Mouse (Mus musculus) heart, adult 2 months (tissue): ENCODE results near the gene Cdh18. TPM values are rescaled to one million over a fixed set of nuclear protein-coding genes. Genes with fewer than 3 reads are reported as not detected.

Experiments
- DNase-seq, 2 experiments: peaks; one replicate each; pipeline ENCODE4 v3.0.0; 2021
- H3K27ac ChIP-seq: fragments of 200-600 bp; 2 replicates; pipeline ENCODE4 v1.8.1; 2022
- H3K27me3 ChIP-seq: fragments of 200-500 bp; 2 replicates; pipeline ENCODE4 v1.6.1; 2012; ENCODE audit warnings: mild to moderate bottlenecking, low read length, inconsistent platforms, mixed read lengths; ENCODE audit not compliant: control insufficient read depth, insufficient read depth
- H3K36me3 ChIP-seq: fragments of 200-500 bp; 2 replicates; pipeline ENCODE4 v1.6.1; 2012; ENCODE audit warnings: low read length, inconsistent platforms; ENCODE audit not compliant: control insufficient read depth, insufficient read depth
- H3K4me1 ChIP-seq: fragments of 200-500 bp; 2 replicates; pipeline ENCODE4 v1.6.1; 2011; ENCODE audit warnings: low read length; ENCODE audit not compliant: control insufficient read depth, insufficient read depth
- H3K4me3 ChIP-seq: fragments of 200-600 bp; 2 replicates; pipeline ENCODE4 v1.8.1; 2022
- H3K79me2 ChIP-seq: fragments of 200-500 bp; replicated peaks from 2 replicates; pipeline ENCODE4 v1.6.1; 2012; ENCODE audit warnings: mild to moderate bottlenecking, inconsistent platforms, low read length, moderate library complexity, mixed read lengths; ENCODE audit not compliant: control insufficient read depth, insufficient read depth
- H3K9ac ChIP-seq: fragments of 200-500 bp; 2 replicates; pipeline ENCODE4 v1.6.1; 2012; ENCODE audit warnings: low read depth, mild to moderate bottlenecking, control low read depth, inconsistent platforms, low read length, mixed read lengths
- CTCF ChIP-seq: fragments of 200-600 bp; IDR thresholded peaks from 2 replicates; pipeline ENCODE4 v1.8.1; 2022; ENCODE audit warnings: antibody characterized with exemption, mild to moderate bottlenecking, moderate library complexity
- EP300 ChIP-seq: fragments of 200-500 bp; IDR thresholded peaks from 2 replicates; pipeline ENCODE4 v1.6.1; 2011; ENCODE audit warnings: low read depth, low read length, control low read depth; ENCODE audit not compliant: insufficient read depth
- POLR2A ChIP-seq: fragments of 200-500 bp; IDR thresholded peaks from 2 replicates; pipeline ENCODE4 v1.6.1; 2011; ENCODE audit warnings: mild to moderate bottlenecking, low read depth, low read length, control low read depth; ENCODE audit not compliant: insufficient read depth
- WGBS: fragments of 180-500 bp; shearing (Covaris S2); methylation state at CpG from one replicate; pipeline ENCODE4 v1.1.7; 2018; 5-methylcytosine and 5-hydroxymethylcytosine counted together
- intact Hi-C: fragments of 180-260 bp; cut with DNase I; formaldehyde crosslinking; loops from one replicate; pipeline ENCODE4 v1.15.1; 2025
- long read RNA-seq: library from polyadenylated mRNA; stranded (forward); transcript quantifications from one replicate; pipeline ENCODE4 v2.0.0, GENCODE M21; 2021
- polyA plus RNA-seq: library from polyadenylated mRNA; depleted of rRNA; stranded (reverse); fragments of >200 nt; gene quantifications from 2 replicates; pipeline ENCODE4 v1.2.3, GENCODE M21; 2012; rRNA removed
- total RNA-seq, 2 experiments: library from RNA; stranded (reverse); gene quantifications; 2 replicates each; pipeline ENCODE4 v1.2.3; 2021

The Cdh18 gene
- total RNA-seq (not detected), polyA plus RNA-seq (0.04 TPM in 1 of 2 replicates, not detected in the other)
- long read RNA-seq = 0 reads

GRCm38 (mm10) chr15:22548711-22549271 is at the start of gene Cdh18:
Cdh18 (plus strand) TSS chr15:22549022.
- no peak within 1 kb of the TSS for H3K9ac ChIP-seq
- no peaks in the 10 kb centered on the region for H3K79me2 ChIP-seq
- H3K4me1 ChIP-seq = no peaks in the 10 kb centered on the region
- no peaks in the 10 kb centered on the region for H3K27me3 ChIP-seq
- no peaks in the 10 kb centered on the region for H3K36me3 ChIP-seq
- TF ChIP-seq CTCF = no peak
- intact Hi-C loops = no loop called here
- 46% methylated on average over 5 of the region's 5 CpGs for WGBS
- H3K27ac ChIP-seq = no peak within 1 kb of the TSS
- DNase-seq = no peak
- H3K4me3 ChIP-seq = no peak within 1 kb of the TSS

- no peak overlapping the region for H3K4me3 ChIP-seq
- no peaks in the 10 kb centered on the region for H3K79me2 ChIP-seq
- H3K4me1 ChIP-seq = no peaks in the 10 kb centered on the region
- no peaks in the 10 kb centered on the region for H3K36me3 ChIP-seq
- intact Hi-C loops = no loop called here
- no peak overlapping the region for H3K27ac ChIP-seq
- no peak for DNase-seq
- H3K27me3 ChIP-seq = no peaks in the 10 kb centered on the region
- no peak overlapping the region for H3K9ac ChIP-seq
- TF ChIP-seq CTCF (no peak), EP300 (no peak), POLR2A (no peak)
Measured at GRCm38 (mm10) chr15:22511271-22511670, 37.6 kb upstream of the Cdh18 start.

- no peak for DNase-seq
- no peaks in the 10 kb centered on the region for H3K27me3 ChIP-seq
- TF ChIP-seq EP300 (no peak), CTCF (no peak), POLR2A (no peak)
- WGBS = 48% methylated on average over 2 of the region's 2 CpGs
- no peaks in the 10 kb centered on the region for H3K79me2 ChIP-seq
- no peaks in the 10 kb centered on the region for H3K4me1 ChIP-seq
- no peak overlapping the region for H3K4me3 ChIP-seq
- intact Hi-C loops = no loop called here
- no peak overlapping the region for H3K9ac ChIP-seq
- H3K36me3 ChIP-seq = no peaks in the 10 kb centered on the region
- H3K27ac ChIP-seq = no peak overlapping the region
Measured at GRCm38 (mm10) chr15:22535828-22536227, 13.0 kb upstream of the Cdh18 start.

DNA sequence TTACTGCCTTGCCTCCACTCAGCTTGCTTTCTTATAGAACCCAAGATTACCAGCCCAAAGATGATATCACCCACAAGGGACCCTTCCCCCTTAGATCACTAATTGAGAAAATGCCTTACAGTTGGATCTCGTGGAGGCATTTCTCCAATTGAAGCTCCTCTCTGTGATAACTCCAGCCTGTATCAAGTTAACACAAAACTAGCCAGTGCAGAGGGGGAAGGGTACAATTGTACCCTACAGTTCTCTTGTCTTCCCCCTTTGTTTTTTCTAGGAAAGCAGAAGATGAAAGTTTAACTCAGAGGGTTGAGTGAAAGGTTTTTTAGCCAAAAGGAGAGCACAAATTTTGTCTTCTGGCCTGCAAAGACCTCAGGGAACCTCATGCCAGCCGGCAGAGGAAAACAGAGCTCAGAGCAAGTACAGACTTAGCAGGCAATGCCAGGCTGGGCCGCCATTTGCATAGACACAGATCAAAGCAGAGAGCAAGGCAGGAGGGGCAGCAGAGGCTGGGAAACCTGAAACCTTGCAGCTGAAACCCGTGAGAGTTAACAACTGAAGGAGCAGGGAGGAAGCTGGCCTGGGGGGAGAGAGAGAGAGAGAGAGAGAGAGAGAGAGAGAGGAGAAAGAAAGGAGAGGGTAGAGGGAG is 29.3 kb downstream of the Cdh18 start:
- no peak overlapping the region for H3K4me3 ChIP-seq
- WGBS = 11% methylated on average over 4 of the region's 4 CpGs
- no peak overlapping the region for H3K9ac ChIP-seq
- H3K36me3 ChIP-seq = no peaks in the 10 kb centered on the region
- intact Hi-C loops = no loop called here
- H3K27ac ChIP-seq = no peak overlapping the region
- no peaks in the 10 kb centered on the region for H3K4me1 ChIP-seq
- no peaks in the 10 kb centered on the region for H3K79me2 ChIP-seq
- no peak for DNase-seq
- H3K27me3 ChIP-seq = no peaks in the 10 kb centered on the region
- TF ChIP-seq CTCF (no peak), EP300 (no peak), POLR2A (no peak)

DNA sequence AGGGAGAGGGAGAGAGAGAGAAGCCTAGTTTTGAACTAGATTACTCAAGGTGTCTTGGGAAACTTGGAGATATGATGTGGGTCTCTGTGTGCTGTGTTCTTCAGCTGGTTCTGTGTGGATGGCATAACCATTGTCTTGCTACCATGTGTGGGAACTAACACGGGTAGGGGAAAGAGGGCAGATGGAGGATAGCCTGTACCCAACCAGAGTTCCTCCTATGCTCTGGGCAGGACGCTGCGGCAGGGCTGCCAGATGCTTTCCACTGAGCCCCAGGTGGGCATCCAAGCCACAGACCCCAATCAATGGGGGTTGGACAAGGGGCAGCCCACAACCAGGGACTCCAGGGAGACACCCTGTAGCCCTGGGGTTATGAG is 29.8 kb downstream of the Cdh18 start:
- no peaks in the 10 kb centered on the region for H3K4me1 ChIP-seq
- intact Hi-C loops = no loop called here
- H3K27me3 ChIP-seq = no peaks in the 10 kb centered on the region
- DNase-seq = no peak
- H3K27ac ChIP-seq = no peak overlapping the region
- H3K9ac ChIP-seq = no peak overlapping the region
- TF ChIP-seq POLR2A (no peak), CTCF (no peak), EP300 (no peak)
- no peak overlapping the region for H3K4me3 ChIP-seq
- WGBS = 41% methylated on average over 3 of the region's 3 CpGs
- H3K79me2 ChIP-seq = no peaks in the 10 kb centered on the region
- no peaks in the 10 kb centered on the region for H3K36me3 ChIP-seq

DNA sequence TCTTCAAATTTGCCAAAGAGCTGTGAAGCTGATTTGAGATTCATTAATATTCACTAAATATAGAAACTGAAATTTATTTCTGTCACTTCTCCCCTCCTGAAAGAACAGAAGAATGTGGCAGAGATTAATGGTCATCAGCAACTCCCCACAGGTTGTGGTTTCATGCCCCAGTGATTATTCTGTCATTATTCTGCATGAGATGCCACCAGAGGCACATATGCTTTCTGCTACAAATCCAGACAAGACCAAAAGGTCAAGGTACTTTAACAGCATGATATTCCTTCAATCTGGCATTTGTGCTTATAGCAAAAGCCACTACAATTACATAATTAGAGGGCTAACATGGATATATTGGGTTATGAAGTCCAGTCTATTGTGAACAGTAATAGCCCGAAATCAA is 35.8 kb downstream of the Cdh18 start:
- H3K79me2 ChIP-seq = no peaks in the 10 kb centered on the region
- no peak for TF ChIP-seq CTCF
- no peak for TF ChIP-seq EP300
- TF ChIP-seq POLR2A = no peak
- H3K27ac ChIP-seq = no peak overlapping the region
- no peak overlapping the region for H3K4me3 ChIP-seq
- no peak overlapping the region for H3K9ac ChIP-seq
- WGBS = 88% methylated on average over 1 of the region's 1 CpGs
- intact Hi-C loops = no loop called here
- no peak for DNase-seq
- H3K4me1 ChIP-seq = no peaks in the 10 kb centered on the region
- H3K27me3 ChIP-seq = no peaks in the 10 kb centered on the region
- no peaks in the 10 kb centered on the region for H3K36me3 ChIP-seq
